8 mouse cellular contexts compared by ENCODE assay signal in genomic region chr7:31097583-31098248, GRCm38 (mm10). TPM values are rescaled to one million over a fixed set of nuclear protein-coding genes. Genes with fewer than 3 reads are reported as not detected.
DNase-seq lines count a peak whose midpoint lies in the region; ATAC-seq lines count a peak whose summit lies in the region.

No protein-coding gene starts in this region.

- H3K4me1 ChIP-seq in intestine, embryonic 16.5 days (ENCODE audit: control insufficient read depth, insufficient read depth, low read length): no peaks in the 10 kb centered on the region
- H3K4me1 ChIP-seq in midbrain, embryonic 11.5 days (ENCODE audit: control insufficient read depth, insufficient read depth, low read length): no peaks in the 10 kb centered on the region

- H3K4me3 ChIP-seq in intestine, embryonic 16.5 days (ENCODE audit: low read length): peak overlapping the region; percentile 26
- no peak overlapping the region for H3K4me3 ChIP-seq in midbrain, embryonic 11.5 days (ENCODE audit: low read depth, low read length)

- peak overlapping the region; percentile 49 for H3K4me2 ChIP-seq in intestine, embryonic 16.5 days (ENCODE audit: low read depth, low read length)
- peak overlapping the region; percentile 31 for H3K4me2 ChIP-seq in midbrain, embryonic 11.5 days

- peak; percentile 94 for ATAC-seq in intestine, embryonic 16.5 days
- peak; percentile 95 for ATAC-seq in midbrain, embryonic 11.5 days (ENCODE audit: low FRiP score)
- ATAC-seq in erythroblast, adult 5-6 weeks (replicated peaks; ENCODE audit: low FRiP score, poor library complexity, severe bottlenecking): no peak; the same call in 1 of the 2 replicates

- H3K9me3 ChIP-seq in intestine, embryonic 16.5 days (ENCODE audit: control insufficient read depth, low read length): no peaks in the 10 kb centered on the region
- H3K9me3 ChIP-seq in midbrain, embryonic 11.5 days (ENCODE audit: control insufficient read depth, low read length): no peaks in the 10 kb centered on the region

- DNase-seq in adrenal gland, adult (ENCODE audit: inconsistent age in 2 of 2, low spot score in 1 of 2): peak; percentile 90 to 96
- DNase-seq in embryo, embryonic 11 days: peak; percentile 94
- peak; percentile 82 to 92 for DNase-seq in gastrocnemius, postnatal 4 days (ENCODE audit: low spot score in 2 of 2)
- peak; percentile 86 to 87 for DNase-seq in left cerebral cortex, postnatal 36 days (ENCODE audit: low spot score in 2 of 2)
- peak; percentile 99 for DNase-seq in midbrain, embryonic 11.5 days (ENCODE audit: low spot score, missing footprints)
- peak; percentile 91 for DNase-seq in skeletal muscle tissue, adult 2 months (ENCODE audit: low read depth, low spot score)

- H3K9ac ChIP-seq in intestine, embryonic 16.5 days (ENCODE audit: low read depth, low read length): no peak overlapping the region
- H3K9ac ChIP-seq in midbrain, embryonic 11.5 days (ENCODE audit: low read length): no peak overlapping the region

- no peaks in the 10 kb centered on the region for H3K36me3 ChIP-seq in intestine, embryonic 16.5 days (ENCODE audit: control insufficient read depth, insufficient read depth, low read length)
- no peaks in the 10 kb centered on the region for H3K36me3 ChIP-seq in midbrain, embryonic 11.5 days (ENCODE audit: control insufficient read depth, insufficient read depth, low read length)

- H3K27ac ChIP-seq in intestine, embryonic 16.5 days (ENCODE audit: low read length): no peak overlapping the region
- no peak overlapping the region for H3K27ac ChIP-seq in midbrain, embryonic 11.5 days (ENCODE audit: low read depth, low read length)

- no peaks in the 10 kb centered on the region for H3K27me3 ChIP-seq in intestine, embryonic 16.5 days (replicated peaks; ENCODE audit: control insufficient read depth, insufficient read depth, low read length)
- H3K27me3 ChIP-seq in midbrain, embryonic 11.5 days (ENCODE audit: control insufficient read depth, insufficient read depth, low read length): no peaks in the 10 kb centered on the region

- WGBS in intestine, embryonic 16.5 days: 41% methylated on average over 20 of the region's 20 CpGs
- 40% methylated on average over 20 of the region's 20 CpGs for WGBS in midbrain, embryonic 11.5 days

- intact Hi-C loops in left cerebral cortex, postnatal 36 days (cut with DNase I): loop anchor here (5.0 kb wide), 1 partner anchor 140 kb away; the partner anchor contains the start of gene Usf2

RNA-seq across cellular contexts. Expression of gene Hpn, which starts 17.4 kb away (rescaled TPM):
- 1 to 10 TPM; 3.9 to 4.2 TPM for total RNA-seq in gastrocnemius, postnatal 4 days (2021)
- 66.4 and 73.6 TPM in 2 replicates for polyA plus RNA-seq in intestine, embryonic 16.5 days (2015; fragmentation: Nextera tagmentation; extraction: Ambion mirVana)
- 1 to 10 TPM; 2.1 to 4.5 TPM for total RNA-seq in left cerebral cortex, postnatal 36 days (2021)
- 0.44 and 1.2 TPM in 2 replicates for polyA plus RNA-seq in midbrain, embryonic 11.5 days (2014; fragmentation: Nextera tagmentation; extraction: Ambion mirVana)
- total RNA-seq in erythroblast, adult 5-6 weeks (2015; ENCODE audit: low replicate concordance): 4.0 and 10.0 TPM in 2 replicates
- 0.77 and 6.7 TPM in 2 replicates for total RNA-seq in erythroblast, adult 5-6 weeks (2017; ENCODE audit: low replicate concordance)

RNA-seq across cellular contexts. Expression of gene Fxyd3, which starts 21.2 kb away (rescaled TPM):
- 1 to 10 TPM; 2.7 to 4.9 TPM for total RNA-seq in gastrocnemius, postnatal 4 days (2021)
- 71.2 and 73.7 TPM in 2 replicates for polyA plus RNA-seq in intestine, embryonic 16.5 days (2015; fragmentation: Nextera tagmentation; extraction: Ambion mirVana)
- total RNA-seq in left cerebral cortex, postnatal 36 days (2021): not detected
- polyA plus RNA-seq in midbrain, embryonic 11.5 days (2014; fragmentation: Nextera tagmentation; extraction: Ambion mirVana): 1.8 and 2.3 TPM in 2 replicates
- not detected in 2 replicates for total RNA-seq in erythroblast, adult 5-6 weeks (2015; ENCODE audit: low replicate concordance)
- not detected in 2 replicates for total RNA-seq in erythroblast, adult 5-6 weeks (2017; ENCODE audit: low replicate concordance)

RNA-seq across cellular contexts. Expression of gene Scn1b, which starts 29.1 kb away (rescaled TPM):
- total RNA-seq in gastrocnemius, postnatal 4 days (2021): 10 to 100 TPM; 90.6 to 98.1 TPM
- 0.16 and 1.0 TPM in 2 replicates for polyA plus RNA-seq in intestine, embryonic 16.5 days (2015; fragmentation: Nextera tagmentation; extraction: Ambion mirVana)
- total RNA-seq in left cerebral cortex, postnatal 36 days (2021): 100 to 1,000 TPM; 640 to 844 TPM
- polyA plus RNA-seq in midbrain, embryonic 11.5 days (2014; fragmentation: Nextera tagmentation; extraction: Ambion mirVana): 0.52 and 1.1 TPM in 2 replicates
- total RNA-seq in erythroblast, adult 5-6 weeks (2015; ENCODE audit: low replicate concordance): 1.2 TPM in 1 of 2 replicates, not detected in the other
- 1.2 TPM in 1 of 2 replicates, not detected in the other for total RNA-seq in erythroblast, adult 5-6 weeks (2017; ENCODE audit: low replicate concordance)

RNA-seq across cellular contexts. Expression of gene Lgi4, which starts 38.6 kb away (rescaled TPM):
- 1 to 10 TPM; 7.9 to 9.6 TPM for total RNA-seq in gastrocnemius, postnatal 4 days (2021)
- polyA plus RNA-seq in intestine, embryonic 16.5 days (2015; fragmentation: Nextera tagmentation; extraction: Ambion mirVana): 0.83 and 1.4 TPM in 2 replicates
- 10 to 100 TPM; 27.4 to 28.7 TPM for total RNA-seq in left cerebral cortex, postnatal 36 days (2021)
- 0.58 and 0.85 TPM in 2 replicates for polyA plus RNA-seq in midbrain, embryonic 11.5 days (2014; fragmentation: Nextera tagmentation; extraction: Ambion mirVana)
- total RNA-seq in erythroblast, adult 5-6 weeks (2015; ENCODE audit: low replicate concordance): not detected in 2 replicates
- total RNA-seq in erythroblast, adult 5-6 weeks (2017; ENCODE audit: low replicate concordance): not detected in 2 replicates

RNA-seq across cellular contexts. Expression of gene Fxyd1, which starts 40.7 kb away (rescaled TPM):
- 100 to 1,000 TPM; 587 to 732 TPM for total RNA-seq in gastrocnemius, postnatal 4 days (2021)
- polyA plus RNA-seq in intestine, embryonic 16.5 days (2015; fragmentation: Nextera tagmentation; extraction: Ambion mirVana): 62.6 and 71.9 TPM in 2 replicates
- total RNA-seq in left cerebral cortex, postnatal 36 days (2021): 10 to 100 TPM; 75.9 to 86.2 TPM
- polyA plus RNA-seq in midbrain, embryonic 11.5 days (2014; fragmentation: Nextera tagmentation; extraction: Ambion mirVana): 4.8 and 5.4 TPM in 2 replicates
- not detected in 2 replicates for total RNA-seq in erythroblast, adult 5-6 weeks (2015; ENCODE audit: low replicate concordance)
- total RNA-seq in erythroblast, adult 5-6 weeks (2017; ENCODE audit: low replicate concordance): not detected in 2 replicates

Comparison
In these comparisons a context has a peak if more than half of its experiments do, and no peak if none do; other contexts are left out.
1. RNA of gene Scn1b, which starts 29.1 kb away (total RNA-seq): 640 to 844 TPM in left cerebral cortex, postnatal 36 days and 90.6 to 98.1 TPM in gastrocnemius, postnatal 4 days; 1.2 TPM in erythroblast, adult 5-6 weeks; every median in the first group is over 10 times any median in the second.
2. Peak in every context shown above with its lines, with median percentiles within 50 percentile points of each other: DNase-seq.